Mouse (Mus musculus) cortical plate, adult 2 months (tissue): ENCODE results near the gene Fbh1.

ENCODE experiments used
- CTCF ChIP-seq: fragments of 200-500 bp; IDR thresholded peaks from 2 replicates; pipeline ENCODE4 v1.5.1; 2011; ENCODE audit warnings: mild to moderate bottlenecking, control low read depth, low read length; ENCODE audit not compliant: insufficient read depth; ENCODE audit errors: extremely low read depth
- POLR2A ChIP-seq: fragments of 200-500 bp; IDR thresholded peaks from 2 replicates; pipeline ENCODE4 v1.6.1; 2011; ENCODE audit warnings: mild to moderate bottlenecking, low read length, control low read depth; ENCODE audit not compliant: insufficient read depth; ENCODE audit errors: extremely low read depth

GRCm38 (mm10) chr2:11784159-11784558 is 6.8 kb upstream of the Fbh1 start:
- TF ChIP-seq CTCF, result no peak
- TF ChIP-seq POLR2A, result no peak
